Mouse (Mus musculus): ENCODE measurements at regions not wholly inside any gene's neighbourhood (a gene's known extent, or its start where the extent isn't known, plus 50 kb on each side); places are given as distances from the start of the nearest gene placed in this dataset.
A peak's percentile ranks its signal among the peaks of the same experiment; 100 is the strongest.

GRCm38 (mm10) chr4:153212095-153212494, 270.5 kb downstream of the Ajap1 start:
- Histone ChIP-seq H3K4me2 (no peak overlapping the region), H3K4me3 (ENCODE audit: low read depth, low read length) (no peak overlapping the region), H3K9ac (no peak overlapping the region), H3K4me1 (ENCODE audit: insufficient read depth) (no peaks in the 10 kb centered on the region), H3K27me3 (ENCODE audit: insufficient read depth, low read length) (no peaks in the 10 kb centered on the region), H3K27ac (ENCODE audit: low read depth) (no peak overlapping the region), H3K9me3 (ENCODE audit: low read depth, low read length) (no peaks in the 10 kb centered on the region), H3K36me3 (ENCODE audit: insufficient read depth) (no peaks in the 10 kb centered on the region)
- no peak for TF ChIP-seq CTCF (IDR thresholded peaks at IDR 0.05; ENCODE audit: low read depth)
- no peak for DNase-seq
- no peak for ATAC-seq (ENCODE audit: insufficient read depth)
- 60% methylated on average over 11 of the region's 11 CpGs for WGBS

GRCm38 (mm10) chr4:153208822-153209221, 273.8 kb downstream of the Ajap1 start:
- no peaks in the 10 kb centered on the region for H3K9me3 ChIP-seq (ENCODE audit: low read depth, low read length)
- H3K9ac ChIP-seq, result no peak overlapping the region
- H3K27me3 ChIP-seq (ENCODE audit: insufficient read depth, low read length), result no peaks in the 10 kb centered on the region
- WGBS, result 54% methylated on average over 2 of the region's 2 CpGs
- H3K4me2 ChIP-seq, result no peak overlapping the region
- no peak for TF ChIP-seq CTCF (IDR thresholded peaks at IDR 0.05; ENCODE audit: low read depth)
- ATAC-seq (ENCODE audit: insufficient read depth) (no peak), DNase-seq (no peak)
- no peaks in the 10 kb centered on the region for H3K4me1 ChIP-seq (ENCODE audit: insufficient read depth)
- no peaks in the 10 kb centered on the region for H3K36me3 ChIP-seq (ENCODE audit: insufficient read depth)
- H3K4me3 ChIP-seq (ENCODE audit: low read depth, low read length), result no peak overlapping the region
- H3K27ac ChIP-seq (ENCODE audit: low read depth), result no peak overlapping the region

GRCm38 (mm10) chr4:153208215-153208614, 274.4 kb downstream of the Ajap1 start:
- no peak for TF ChIP-seq CTCF (IDR thresholded peaks at IDR 0.05; ENCODE audit: low read depth)
- no peaks in the 10 kb centered on the region for H3K27me3 ChIP-seq (ENCODE audit: insufficient read depth, low read length)
- H3K9ac ChIP-seq, result no peak overlapping the region
- DNase-seq (no peak), ATAC-seq (ENCODE audit: insufficient read depth) (no peak)
- H3K4me2 ChIP-seq, result no peak overlapping the region
- H3K4me3 ChIP-seq (ENCODE audit: low read depth, low read length), result no peak overlapping the region
- H3K36me3 ChIP-seq (ENCODE audit: insufficient read depth), result no peaks in the 10 kb centered on the region
- 68% methylated on average over 6 of the region's 6 CpGs for WGBS
- H3K4me1 ChIP-seq (ENCODE audit: insufficient read depth), result no peaks in the 10 kb centered on the region
- H3K9me3 ChIP-seq (ENCODE audit: low read depth, low read length), result no peaks in the 10 kb centered on the region
- H3K27ac ChIP-seq (ENCODE audit: low read depth), result no peak overlapping the region

GRCm38 (mm10) chr4:153207578-153208102, 275.0 kb downstream of the Ajap1 start:
- no peak overlapping the region for H3K4me3 ChIP-seq (ENCODE audit: low read depth, low read length)
- H3K27ac ChIP-seq (ENCODE audit: low read depth), result no peak overlapping the region
- no peaks in the 10 kb centered on the region for H3K36me3 ChIP-seq (ENCODE audit: insufficient read depth)
- no peaks in the 10 kb centered on the region for H3K4me1 ChIP-seq (ENCODE audit: insufficient read depth)
- H3K27me3 ChIP-seq (ENCODE audit: insufficient read depth, low read length), result no peaks in the 10 kb centered on the region
- ATAC-seq (ENCODE audit: insufficient read depth) (no peak), DNase-seq (no peak)
- H3K9me3 ChIP-seq (ENCODE audit: low read depth, low read length), result no peaks in the 10 kb centered on the region
- no peak overlapping the region for H3K9ac ChIP-seq
- TF ChIP-seq CTCF (IDR thresholded peaks at IDR 0.05; ENCODE audit: low read depth), result no peak
- H3K4me2 ChIP-seq, result no peak overlapping the region
- 42% methylated on average over 11 of the region's 11 CpGs for WGBS

- no peak overlapping the region for H3K4me3 ChIP-seq (ENCODE audit: low read depth, low read length)
- 35% methylated on average over 11 of the region's 11 CpGs for WGBS
- no peak overlapping the region for H3K9ac ChIP-seq
- H3K27me3 ChIP-seq (ENCODE audit: insufficient read depth, low read length), result no peaks in the 10 kb centered on the region
- no peaks in the 10 kb centered on the region for H3K36me3 ChIP-seq (ENCODE audit: insufficient read depth)
- ATAC-seq (ENCODE audit: insufficient read depth), result 0 out of 2 replicates have a peak, but pooled peaks have one; percentile 21
- H3K4me2 ChIP-seq, result no peak overlapping the region
- DNase-seq, result peak; percentile 41
- H3K4me1 ChIP-seq (ENCODE audit: insufficient read depth), result no peaks in the 10 kb centered on the region
- TF ChIP-seq CTCF (IDR thresholded peaks at IDR 0.05; ENCODE audit: low read depth), result no peak
- H3K9me3 ChIP-seq (ENCODE audit: low read depth, low read length), result no peaks in the 10 kb centered on the region
- H3K27ac ChIP-seq (ENCODE audit: low read depth), result no peak overlapping the region
Observed at GRCm38 (mm10) chr4:153206789-153207457, 275.7 kb downstream of the Ajap1 start.

GRCm38 (mm10) chr4:153204764-153205163, 277.8 kb downstream of the Ajap1 start:
- Histone ChIP-seq H3K4me2 (no peak overlapping the region), H3K9ac (no peak overlapping the region), H3K4me1 (ENCODE audit: insufficient read depth) (no peaks in the 10 kb centered on the region), H3K36me3 (ENCODE audit: insufficient read depth) (no peaks in the 10 kb centered on the region), H3K27ac (ENCODE audit: low read depth) (no peak overlapping the region), H3K9me3 (ENCODE audit: low read depth, low read length) (no peaks in the 10 kb centered on the region), H3K4me3 (ENCODE audit: low read depth, low read length) (no peak overlapping the region), H3K27me3 (ENCODE audit: insufficient read depth, low read length) (no peaks in the 10 kb centered on the region)
- no peak for ATAC-seq (ENCODE audit: insufficient read depth)
- 30% methylated on average over 7 of the region's 7 CpGs for whole genome bisulfite sequencing
- TF ChIP-seq CTCF (IDR thresholded peaks at IDR 0.05; ENCODE audit: low read depth), result no peak
- no peak for DNase-seq

GRCm38 (mm10) chr4:153200799-153201770, 281.5 kb downstream of the Ajap1 start:
- no peak overlapping the region for H3K4me3 ChIP-seq (ENCODE audit: low read depth, low read length)
- no peaks in the 10 kb centered on the region for H3K4me1 ChIP-seq (ENCODE audit: insufficient read depth)
- H3K9ac ChIP-seq, result no peak overlapping the region
- WGBS, result 71% methylated on average over 20 of the region's 20 CpGs
- ATAC-seq (ENCODE audit: insufficient read depth), result no peak
- no peaks in the 10 kb centered on the region for H3K9me3 ChIP-seq (ENCODE audit: low read depth, low read length)
- H3K36me3 ChIP-seq (ENCODE audit: insufficient read depth), result no peaks in the 10 kb centered on the region
- no peak overlapping the region for H3K27ac ChIP-seq (ENCODE audit: low read depth)
- no peak for TF ChIP-seq CTCF (IDR thresholded peaks at IDR 0.05; ENCODE audit: low read depth)
- DNase-seq, result no peak
- H3K27me3 ChIP-seq (ENCODE audit: insufficient read depth, low read length), result no peaks in the 10 kb centered on the region
- no peak overlapping the region for H3K4me2 ChIP-seq
